Comparison of ENCODE assay signal across 12 mouse cellular contexts in the genomic region with DNA sequence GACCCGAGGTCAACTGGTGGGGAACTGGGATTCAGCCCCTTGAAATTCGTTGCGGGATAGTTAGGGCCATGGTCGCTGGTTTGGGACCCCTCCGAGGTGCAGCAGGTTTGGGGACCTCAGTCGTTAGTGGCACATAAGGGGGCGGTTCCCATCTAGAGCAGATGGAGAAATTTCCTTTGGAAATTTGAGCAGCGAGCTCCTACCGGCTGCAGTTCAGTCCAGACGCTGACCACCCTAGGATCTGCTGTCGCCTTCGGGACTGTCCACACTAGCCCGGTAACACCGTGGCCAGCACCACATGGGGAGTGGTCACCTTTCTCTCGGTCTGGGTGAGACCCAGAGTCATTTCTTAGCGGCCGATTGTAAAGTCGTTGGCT. TPM values are rescaled to one million over a fixed set of nuclear protein-coding genes. Genes with fewer than 3 reads are reported as not detected.
DNase-seq lines count a peak whose midpoint lies in the region; ATAC-seq and TF ChIP-seq lines count a peak whose summit lies in the region.
"Had no signal": no experiment of that assay in that cellular context is flagged by ENCODE, and none has a peak within 500 bp of the region (broad histone marks: within the 10 kb centered on the region; RNA-seq: fewer than 3 reads in every experiment).

No protein-coding gene starts in this region.

- no peaks in the 10 kb centered on the region for H3K36me3 ChIP-seq in intestine, embryonic 15.5 days
- H3K36me3 ChIP-seq in intestine, embryonic 16.5 days (ENCODE audit: control insufficient read depth, insufficient read depth, low read length): no peaks in the 10 kb centered on the region
- H3K36me3 ChIP-seq in midbrain, postnatal 0 days (ENCODE audit: insufficient read depth, low read length): no peaks in the 10 kb centered on the region
- H3K36me3 ChIP-seq in liver, postnatal 0 days (replicated peaks; ENCODE audit: insufficient read depth, low read length): no peaks in the 10 kb centered on the region

- H3K9me3 ChIP-seq in intestine, embryonic 15.5 days: no peaks in the 10 kb centered on the region
- H3K9me3 ChIP-seq in intestine, embryonic 16.5 days (ENCODE audit: control insufficient read depth, low read length): no peaks in the 10 kb centered on the region
- H3K9me3 ChIP-seq in midbrain, postnatal 0 days (ENCODE audit: low read length): no peaks in the 10 kb centered on the region
- H3K9me3 ChIP-seq in liver, postnatal 0 days (ENCODE audit: low read length): no peaks in the 10 kb centered on the region

- ATAC-seq in intestine, embryonic 15.5 days: no peak
- no peak for ATAC-seq in intestine, embryonic 16.5 days
- ATAC-seq in midbrain, postnatal 0 days (ENCODE audit: low FRiP score): no peak
- no peak for ATAC-seq in liver, postnatal 0 days
- ATAC-seq: inflammation-experienced regulatory T-cells, adult 6 months had no signal

- H3K4me3 ChIP-seq in intestine, embryonic 15.5 days (replicated peaks): 0 out of 2 replicates have a peak overlapping the region, but pooled peaks have one; percentile 29
- H3K4me3 ChIP-seq in intestine, embryonic 16.5 days (ENCODE audit: low read length): no peak overlapping the region
- peak overlapping the region; percentile 2; the same call in 1 of the 2 replicates for H3K4me3 ChIP-seq in midbrain, postnatal 0 days (ENCODE audit: low read depth, low read length)
- no peak overlapping the region for H3K4me3 ChIP-seq in liver, postnatal 0 days (ENCODE audit: low read depth, low read length)
- H3K4me3 ChIP-seq: erythroblast, embryonic 14.5 days; myocyte had no signal

- H3K4me2 ChIP-seq in intestine, embryonic 15.5 days (replicated peaks): no peak overlapping the region
- H3K4me2 ChIP-seq in intestine, embryonic 16.5 days (ENCODE audit: low read depth, low read length): no peak overlapping the region
- H3K4me2 ChIP-seq in midbrain, postnatal 0 days (ENCODE audit: low read depth, low read length, poor library complexity, severe bottlenecking): no peak overlapping the region
- no peak overlapping the region for H3K4me2 ChIP-seq in liver, postnatal 0 days (ENCODE audit: low read depth, low read length)

- H3K27ac ChIP-seq in intestine, embryonic 15.5 days: no peak overlapping the region
- no peak overlapping the region for H3K27ac ChIP-seq in intestine, embryonic 16.5 days (ENCODE audit: low read length)
- H3K27ac ChIP-seq in midbrain, postnatal 0 days (ENCODE audit: low read depth, low read length): no peak overlapping the region
- no peak overlapping the region for H3K27ac ChIP-seq in liver, postnatal 0 days (ENCODE audit: low read depth)
- H3K27ac ChIP-seq: liver, embryonic 14.5 days had no signal

- TF ChIP-seq CTCF in midbrain, postnatal 0 days (IDR thresholded peaks at IDR 0.05): no peak
- TF ChIP-seq CTCF in liver, postnatal 0 days (IDR thresholded peaks at IDR 0.05; ENCODE audit: low read depth): no peak

- H3K27me3 ChIP-seq in intestine, embryonic 15.5 days (replicated peaks): peaks cover 79% of the 10 kb centered on the region
- H3K27me3 ChIP-seq in intestine, embryonic 16.5 days (replicated peaks; ENCODE audit: control insufficient read depth, insufficient read depth, low read length): peaks cover 79% of the 10 kb centered on the region
- peaks cover 64% of the 10 kb centered on the region for H3K27me3 ChIP-seq in midbrain, postnatal 0 days (ENCODE audit: insufficient read depth, low read length)
- peaks cover 89% of the 10 kb centered on the region for H3K27me3 ChIP-seq in liver, postnatal 0 days (ENCODE audit: insufficient read depth, low read length)

- peak; percentile 55 for DNase-seq in embryo, embryonic 10.5 days (ENCODE audit: low spot score)
- DNase-seq in heart, postnatal 4 days: peak; percentile 11
- no peak for DNase-seq in midbrain, postnatal 0 days (ENCODE audit: low spot score)
- DNase-seq in right cerebral cortex, adult 2 months (ENCODE audit: low spot score in 2 of 2): no peak
- no peak for DNase-seq in left cerebral cortex, adult 18-20 months (ENCODE audit: low spot score in 2 of 2)
- no peak for DNase-seq in liver, postnatal 0 days

- H3K9ac ChIP-seq in intestine, embryonic 15.5 days: no peak overlapping the region
- H3K9ac ChIP-seq in intestine, embryonic 16.5 days (ENCODE audit: low read depth, low read length): no peak overlapping the region
- no peak overlapping the region for H3K9ac ChIP-seq in midbrain, postnatal 0 days (replicated peaks; ENCODE audit: low read length, poor library complexity, severe bottlenecking)
- no peak overlapping the region for H3K9ac ChIP-seq in liver, postnatal 0 days (replicated peaks)
- H3K9ac ChIP-seq: liver, embryonic 14.5 days had no signal

- no peak for TF ChIP-seq EP300 in liver, postnatal 0 days (IDR thresholded peaks at IDR 0.05; ENCODE audit: low read depth)

- WGBS in intestine, embryonic 15.5 days: 1% methylated on average over 18 of the region's 18 CpGs
- WGBS in intestine, embryonic 16.5 days: 2% methylated on average over 18 of the region's 18 CpGs
- 1% methylated on average over 18 of the region's 18 CpGs for WGBS in midbrain, postnatal 0 days
- WGBS in liver, postnatal 0 days (ENCODE audit: insufficient replicate concordance): 2% methylated on average over 18 of the region's 18 CpGs

- H3K4me1 ChIP-seq in intestine, embryonic 15.5 days (replicated peaks): peaks cover 32% of the 10 kb centered on the region
- H3K4me1 ChIP-seq in intestine, embryonic 16.5 days (ENCODE audit: control insufficient read depth, insufficient read depth, low read length): peaks cover 25% of the 10 kb centered on the region
- no peaks in the 10 kb centered on the region for H3K4me1 ChIP-seq in midbrain, postnatal 0 days (ENCODE audit: insufficient read depth, low read length)
- H3K4me1 ChIP-seq in liver, postnatal 0 days (ENCODE audit: insufficient read depth): peaks cover 10% of the 10 kb centered on the region

RNA-seq across cellular contexts. Expression of a gene that starts 0.9 kb away (rescaled TPM):
- polyA plus RNA-seq in intestine, embryonic 15.5 days (2015; fragmentation: Nextera tagmentation; extraction: Ambion mirVana): 0.21 and 0.26 TPM in 2 replicates
- polyA plus RNA-seq in intestine, embryonic 16.5 days (2015; fragmentation: Nextera tagmentation; extraction: Ambion mirVana): not detected in 2 replicates
- total RNA-seq in heart, postnatal 4 days (2021): not detected
- total RNA-seq in midbrain, postnatal 0 days (2014; rRNA removed): 2.5 and 7.2 TPM in 2 replicates
- 0.22 TPM in 1 of 2 replicates, not detected in the other for polyA plus RNA-seq in midbrain, postnatal 0 days (2015; fragmentation: Nextera tagmentation; extraction: Ambion mirVana)
- total RNA-seq in left cerebral cortex, adult 18-20 months (2021): not detected
- polyA plus RNA-seq in liver, postnatal 0 days (2015; fragmentation: Nextera tagmentation; extraction: Ambion mirVana): not detected in 2 replicates
- polyA plus RNA-seq: inflammation-experienced regulatory T-cells, adult 6 months; liver, embryonic 14.5 days; myocyte had no signal

RNA-seq across cellular contexts. Expression of a gene that starts 41.3 kb away (rescaled TPM):
- polyA plus RNA-seq in intestine, embryonic 15.5 days (2015; fragmentation: Nextera tagmentation; extraction: Ambion mirVana): 950 and 1,035 TPM in 2 replicates
- polyA plus RNA-seq in intestine, embryonic 16.5 days (2015; fragmentation: Nextera tagmentation; extraction: Ambion mirVana): 689 and 790 TPM in 2 replicates
- 100 to 1,000 TPM; 272 to 297 TPM for total RNA-seq in heart, postnatal 4 days (2021)
- 303 and 313 TPM in 2 replicates for total RNA-seq in midbrain, postnatal 0 days (2014; rRNA removed)
- 321 and 334 TPM in 2 replicates for polyA plus RNA-seq in midbrain, postnatal 0 days (2015; fragmentation: Nextera tagmentation; extraction: Ambion mirVana)
- total RNA-seq in left cerebral cortex, adult 18-20 months (2021): 100 to 1,000 TPM; 160 to 161 TPM
- polyA plus RNA-seq in liver, postnatal 0 days (2015; fragmentation: Nextera tagmentation; extraction: Ambion mirVana): 321 TPM in 2 replicates

RNA-seq across cellular contexts. Expression of a gene that starts 57.1 kb away (rescaled TPM):
- 1.9 and 2.4 TPM in 2 replicates for polyA plus RNA-seq in intestine, embryonic 15.5 days (2015; fragmentation: Nextera tagmentation; extraction: Ambion mirVana)
- polyA plus RNA-seq in intestine, embryonic 16.5 days (2015; fragmentation: Nextera tagmentation; extraction: Ambion mirVana): 0.83 and 1.9 TPM in 2 replicates
- 10 to 100 TPM; 11.1 to 14.1 TPM for total RNA-seq in heart, postnatal 4 days (2021)
- total RNA-seq in midbrain, postnatal 0 days (2014; rRNA removed): 6.7 and 10.8 TPM in 2 replicates
- 6.5 and 7.7 TPM in 2 replicates for polyA plus RNA-seq in midbrain, postnatal 0 days (2015; fragmentation: Nextera tagmentation; extraction: Ambion mirVana)
- 1 to 10 TPM; 2.9 to 3.4 TPM for total RNA-seq in left cerebral cortex, adult 18-20 months (2021)
- 0.11 and 0.13 TPM in 2 replicates for polyA plus RNA-seq in liver, postnatal 0 days (2015; fragmentation: Nextera tagmentation; extraction: Ambion mirVana)
- polyA plus RNA-seq: erythroblast, embryonic 14.5 days; inflammation-experienced regulatory T-cells, adult 6 months had no signal

Comparison
In these comparisons a context has a peak if more than half of its experiments do, and no peak if none do; other contexts are left out.
1. H3K4me3 ChIP-seq: peak in intestine, embryonic 15.5 days (single experiment) and midbrain, postnatal 0 days (single experiment); none in intestine, embryonic 16.5 days (single experiment) and liver, postnatal 0 days (single experiment).
2. DNase-seq: peak in embryo, embryonic 10.5 days (single experiment) and heart, postnatal 4 days (single experiment); none in midbrain, postnatal 0 days (single experiment), right cerebral cortex, adult 2 months (0 of 2), left cerebral cortex, adult 18-20 months (0 of 2) and liver, postnatal 0 days (single experiment).